Mouse (Mus musculus) layer of hippocampus, adult 2 months (tissue): ENCODE measurements around the gene Lrp4. TPM values are rescaled to one million over a fixed set of nuclear protein-coding genes. Genes with fewer than 3 reads are reported as not detected.

Source experiments
- DNase-seq, 2 experiments: peaks; one replicate each; pipeline ENCODE4 v3.0.0; 2022; ENCODE audit warnings: low spot score in 2 of 2
- H3K27ac ChIP-seq: fragments of 200-600 bp; 2 replicates; pipeline ENCODE4 v1.8.1; 2022
- H3K4me3 ChIP-seq: fragments of 200-600 bp; 2 replicates; pipeline ENCODE4 v1.8.1; 2022; ENCODE audit warnings: mild to moderate bottlenecking
- CTCF ChIP-seq: fragments of 200-600 bp; conservative IDR thresholded peaks from 2 replicates; pipeline ENCODE4 v1.8.1; 2022; ENCODE audit warnings: antibody characterized with exemption, mild to moderate bottlenecking, moderate library complexity
- total RNA-seq, 2 experiments: library from RNA; stranded (reverse); gene quantifications; 2 replicates each; pipeline ENCODE4 v1.2.3; 2021

The Lrp4 gene
- total RNA-seq, 2 experiments from 2014 or later: 30.1 to 30.6 TPM

- DNase-seq: no peak
- no peak for TF ChIP-seq CTCF
- peak overlapping the region; percentile 76 for H3K27ac ChIP-seq
Measured at GRCm38 (mm10) chr2:91457656-91458251, 443 bp downstream of the Lrp4 start.

GRCm38 (mm10) chr2:91458252-91458672, 951 bp downstream of the Lrp4 start:
- Histone ChIP-seq H3K27ac (peak overlapping the region; percentile 76), H3K4me3 (peak overlapping the region; percentile 76)
- DNase-seq: peak in 1 of 2 experiments; percentile 36
- TF ChIP-seq CTCF: no peak

More at GRCm38 (mm10) chr2:91457656-91458251, 443 bp downstream of the Lrp4 start:
- H3K4me3 ChIP-seq: peak overlapping the region; percentile 76

DNA sequence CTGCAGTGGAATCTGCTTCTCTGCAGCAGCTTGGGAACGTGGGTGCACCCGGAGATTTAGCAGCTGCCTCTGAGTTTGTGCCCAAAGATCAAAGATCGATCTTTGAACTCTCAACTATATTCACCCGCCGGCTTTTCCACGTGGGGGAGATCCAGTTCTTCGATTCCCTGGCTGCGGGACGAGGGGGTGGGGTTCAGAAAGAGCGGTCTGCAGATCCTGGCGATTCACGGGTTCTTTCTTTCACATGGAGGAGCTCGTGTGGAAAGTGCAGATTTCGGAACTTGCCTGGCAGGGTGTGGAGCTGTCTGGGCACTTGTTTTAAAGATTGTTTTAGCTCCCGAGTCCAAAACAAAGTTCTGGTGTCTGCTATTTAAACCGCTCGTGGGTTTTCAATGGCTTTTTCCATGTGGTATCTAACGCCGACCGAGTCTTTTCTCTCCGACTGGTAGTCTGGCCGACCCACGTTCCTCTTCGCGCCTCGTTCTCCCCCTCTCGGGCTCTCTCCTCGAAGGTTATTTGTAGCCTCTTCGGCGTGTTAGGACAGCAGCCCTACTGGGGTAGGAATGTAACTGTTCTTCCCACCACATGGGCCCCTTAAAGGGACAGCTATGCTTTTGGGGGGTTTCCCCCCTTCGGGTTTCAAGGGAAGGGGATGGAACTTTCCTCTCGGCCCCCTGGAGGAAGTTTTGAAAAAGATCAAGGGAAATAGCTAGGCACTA, 1.5 kb downstream of the Lrp4 start:
- Histone ChIP-seq H3K4me3 (peak overlapping the region; percentile 76), H3K27ac (peak overlapping the region; percentile 76)
- peak; percentile 49 for TF ChIP-seq CTCF
- DNase-seq: peak; percentile 12 to 21

- DNase-seq: no peak
- TF ChIP-seq CTCF: peak; percentile 49
- no peak overlapping the region for H3K27ac ChIP-seq
- H3K4me3 ChIP-seq: no peak overlapping the region
Measured at GRCm38 (mm10) chr2:91460076-91460475, 2.8 kb downstream of the Lrp4 start.

DNA sequence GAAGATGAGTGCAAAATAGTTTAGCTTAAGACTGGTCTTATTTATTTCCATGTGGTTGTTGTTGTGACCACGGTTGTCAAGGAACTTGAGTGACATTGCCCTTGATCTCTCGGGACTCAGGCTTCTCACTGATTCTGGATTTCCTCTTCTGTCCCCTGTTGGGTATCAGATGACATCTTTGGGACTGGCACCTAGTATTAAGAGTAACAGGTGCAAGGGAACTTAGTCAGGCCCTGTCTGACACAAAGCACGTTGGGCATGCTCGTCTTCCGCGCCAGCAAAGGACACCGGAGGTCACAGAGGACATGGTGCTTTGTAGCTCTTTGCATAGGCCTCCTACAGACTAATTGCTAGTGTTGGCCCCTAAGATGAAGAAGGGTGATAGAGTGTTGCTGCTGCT, 3.5 kb downstream of the Lrp4 start:
- H3K27ac ChIP-seq: no peak overlapping the region
- no peak for TF ChIP-seq CTCF
- no peak for DNase-seq
- H3K4me3 ChIP-seq: no peak overlapping the region

DNA sequence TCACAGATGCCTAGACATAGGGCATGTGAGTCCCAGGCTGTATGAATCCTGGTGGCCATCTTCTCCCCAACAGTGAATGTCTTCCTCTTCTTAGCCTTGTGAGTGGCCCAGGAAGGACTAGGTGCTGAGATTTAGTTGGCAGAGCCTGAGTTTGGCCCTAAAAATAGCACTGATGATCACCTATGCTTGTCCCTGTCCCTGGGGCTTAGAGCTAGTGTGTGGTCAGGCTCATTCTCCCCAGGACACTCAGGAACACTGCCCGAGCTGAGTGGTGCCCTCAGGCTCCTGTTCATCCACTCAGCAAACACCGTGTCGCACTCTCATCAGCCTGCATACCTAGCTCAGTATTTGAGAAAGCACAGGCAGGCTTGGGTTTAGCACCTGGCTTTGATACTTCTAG, 4.0 kb downstream of the Lrp4 start:
- H3K27ac ChIP-seq: no peak overlapping the region
- TF ChIP-seq CTCF: no peak
- no peak overlapping the region for H3K4me3 ChIP-seq
- DNase-seq: no peak

GRCm38 (mm10) chr2:91462196-91462595, 4.9 kb downstream of the Lrp4 start:
- no peak for TF ChIP-seq CTCF
- no peak for DNase-seq
- Histone ChIP-seq H3K27ac (no peak overlapping the region), H3K4me3 (no peak overlapping the region)

DNA sequence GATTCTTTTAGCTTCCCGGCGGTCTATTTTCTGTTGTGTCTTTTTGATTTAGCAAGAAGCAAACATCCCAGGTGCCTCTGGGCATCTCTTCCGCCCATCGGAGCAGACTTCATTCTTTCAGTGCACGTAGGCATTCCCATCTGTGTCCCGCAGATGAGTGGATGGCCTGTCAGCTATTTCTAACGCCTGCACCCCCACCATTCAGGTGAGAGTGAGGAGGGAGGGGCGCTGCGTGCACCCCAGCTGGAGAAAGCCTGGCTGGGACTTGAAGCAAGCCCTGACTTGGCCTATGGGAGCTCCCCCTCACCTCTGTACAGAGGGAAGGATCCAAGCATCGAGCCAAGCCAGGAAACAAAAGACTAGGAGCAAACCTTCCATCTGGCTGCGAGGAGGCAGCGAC, 5.4 kb downstream of the Lrp4 start:
- no peak for DNase-seq
- TF ChIP-seq CTCF: no peak
- Histone ChIP-seq H3K27ac (no peak overlapping the region), H3K4me3 (no peak overlapping the region)

- DNase-seq: no peak
- H3K27ac ChIP-seq: no peak overlapping the region
- no peak for TF ChIP-seq CTCF
Measured at GRCm38 (mm10) chr2:91465934-91466333, 8.6 kb downstream of the Lrp4 start.

GRCm38 (mm10) chr2:91467613-91468012, 10.3 kb downstream of the Lrp4 start:
- TF ChIP-seq CTCF: no peak
- no peak overlapping the region for H3K27ac ChIP-seq
- no peak overlapping the region for H3K4me3 ChIP-seq
- DNase-seq: no peak

More at GRCm38 (mm10) chr2:91465934-91466333, 8.6 kb downstream of the Lrp4 start:
- no peak overlapping the region for H3K4me3 ChIP-seq

- DNase-seq: peak; percentile 21 to 58
- Histone ChIP-seq H3K4me3 (no peak overlapping the region), H3K27ac (peak overlapping the region; percentile 81)
- TF ChIP-seq CTCF: no peak
Measured at GRCm38 (mm10) chr2:91470055-91470647, 12.8 kb downstream of the Lrp4 start.

DNA sequence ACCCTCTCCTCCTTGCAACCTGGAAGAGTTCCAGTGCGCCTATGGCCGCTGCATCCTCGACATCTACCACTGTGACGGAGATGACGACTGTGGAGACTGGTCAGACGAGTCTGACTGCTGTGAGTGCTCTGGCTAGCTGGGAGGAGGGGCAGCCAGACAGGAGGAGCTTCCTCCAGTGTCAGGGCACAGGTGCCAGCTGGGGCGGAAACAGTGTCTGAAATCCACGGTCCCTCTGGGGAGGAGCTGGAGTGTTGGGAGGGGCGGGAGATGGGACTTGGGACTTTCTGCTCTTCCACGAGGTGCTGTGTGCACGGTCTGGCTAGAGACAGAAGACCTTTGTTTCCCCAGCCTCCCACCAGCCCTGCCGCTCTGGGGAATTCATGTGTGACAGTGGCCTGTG, 17.0 kb downstream of the Lrp4 start:
- no peak for TF ChIP-seq CTCF
- DNase-seq: no peak
- Histone ChIP-seq H3K4me3 (no peak overlapping the region), H3K27ac (peak overlapping the region; percentile 23; the same call in 1 of the 2 replicates)

GRCm38 (mm10) chr2:91475791-91476190, 18.5 kb downstream of the Lrp4 start:
- Histone ChIP-seq H3K4me3 (no peak overlapping the region), H3K27ac (peak overlapping the region; percentile 18; the same call in 1 of the 2 replicates)
- DNase-seq: no peak
- no peak for TF ChIP-seq CTCF
